Mouse (Mus musculus) hindbrain, embryonic 14.5 days (tissue): ENCODE measurements at regions not wholly inside any gene's neighbourhood (a gene's known extent, or its start where the extent isn't known, plus 50 kb on each side); places are given as distances from the start of the nearest gene placed in this dataset.

Experiments used
- ATAC-seq: fragments of 200-750 bp; cut with Nextera tagmentation; 2 replicates; pipeline ENCODE4 v1.8.0; 2017; ENCODE audit warnings: moderate number of reproducible peaks, mild to moderate bottlenecking, moderate TSS enrichment, moderate library complexity; ENCODE audit not compliant: low FRiP score
- DNase-seq: peaks from one replicate; pipeline ENCODE4 v3.0.0-alpha.2; 2015; ENCODE audit warnings: low spot score
- H3K27ac ChIP-seq: fragments of 300-500 bp; sonication (generic); 2 replicates; pipeline ENCODE4 v1.5.1; 2014; ENCODE audit warnings: mild to moderate bottlenecking, moderate library complexity
- H3K27me3 ChIP-seq: fragments of 300-500 bp; sonication (generic); 2 replicates; pipeline ENCODE4 v1.6.1; 2014; ENCODE audit warnings: mild to moderate bottlenecking, low read length, mixed read lengths; ENCODE audit not compliant: control insufficient read depth, insufficient read depth
- H3K36me3 ChIP-seq: fragments of 300-500 bp; sonication (generic); replicated peaks from 2 replicates; pipeline ENCODE4 v1.6.1; 2014; ENCODE audit not compliant: control insufficient read depth, insufficient read depth
- H3K4me1 ChIP-seq: fragments of 300-500 bp; sonication (generic); replicated peaks from 2 replicates; pipeline ENCODE4 v1.6.1; 2014; ENCODE audit warnings: antibody characterized with exemption, low read length, mixed read lengths; ENCODE audit not compliant: control insufficient read depth, insufficient read depth
- H3K4me2 ChIP-seq: fragments of 300-500 bp; sonication (generic); replicated peaks from 2 replicates; pipeline ENCODE4 v1.6.1; 2014; ENCODE audit warnings: mild to moderate bottlenecking, moderate library complexity
- H3K4me3 ChIP-seq: fragments of 300-500 bp; sonication (generic); replicated peaks from 2 replicates; pipeline ENCODE4 v1.5.1; 2014; ENCODE audit warnings: mild to moderate bottlenecking, low read length
- H3K9ac ChIP-seq: fragments of 300-500 bp; sonication (generic); 2 replicates; pipeline ENCODE4 v1.6.1; 2014
- H3K9me3 ChIP-seq: fragments of 300-500 bp; sonication (generic); 2 replicates; pipeline ENCODE4 v1.6.1; 2016; ENCODE audit warnings: low read length; ENCODE audit not compliant: control insufficient read depth
- WGBS: fragments of 180-500 bp; shearing (Covaris S2); extraction: QIAGEN DNeasy Blood & Tissue Kit; methylation state at CpG from one replicate; pipeline ENCODE4 v1.1.7; 2014; 5-methylcytosine and 5-hydroxymethylcytosine counted together

- H3K4me2 ChIP-seq, result no peak overlapping the region
- DNase-seq, result no peak
- no peaks in the 10 kb centered on the region for H3K9me3 ChIP-seq
- peaks cover 16% of the 10 kb centered on the region for H3K4me1 ChIP-seq
- 92% methylated on average over 5 of the region's 5 CpGs for WGBS
- no peak for ATAC-seq
- no peaks in the 10 kb centered on the region for H3K36me3 ChIP-seq
- no peak overlapping the region for H3K9ac ChIP-seq
- H3K27me3 ChIP-seq, result no peaks in the 10 kb centered on the region
- H3K4me3 ChIP-seq, result no peak overlapping the region
- H3K27ac ChIP-seq, result no peak overlapping the region
Measured at GRCm38 (mm10) chr15:62091144-62091543, 1168.3 kb upstream of the A1bg start.

- Histone ChIP-seq H3K9ac (no peak overlapping the region), H3K4me2 (no peak overlapping the region), H3K4me3 (no peak overlapping the region), H3K4me1 (peaks cover 15% of the 10 kb centered on the region), H3K27me3 (no peaks in the 10 kb centered on the region), H3K9me3 (no peaks in the 10 kb centered on the region), H3K36me3 (no peaks in the 10 kb centered on the region), H3K27ac (no peak overlapping the region)
- ATAC-seq (no peak), DNase-seq (no peak)
- 96% methylated on average over 4 of the region's 4 CpGs for WGBS
Measured at GRCm38 (mm10) chr15:62088341-62088740, 1165.5 kb upstream of the A1bg start.

GRCm38 (mm10) chr15:62087755-62088154, 1164.9 kb upstream of the A1bg start:
- no peaks in the 10 kb centered on the region for H3K36me3 ChIP-seq
- H3K4me3 ChIP-seq, result no peak overlapping the region
- DNase-seq (no peak), ATAC-seq (no peak)
- WGBS, result 55% methylated on average over 6 of the region's 6 CpGs
- H3K27ac ChIP-seq, result no peak overlapping the region
- no peak overlapping the region for H3K9ac ChIP-seq
- H3K4me2 ChIP-seq, result no peak overlapping the region
- H3K9me3 ChIP-seq, result no peaks in the 10 kb centered on the region
- H3K4me1 ChIP-seq, result peaks cover 10% of the 10 kb centered on the region
- H3K27me3 ChIP-seq, result no peaks in the 10 kb centered on the region

- WGBS, result 70% methylated on average over 3 of the region's 3 CpGs
- Histone ChIP-seq H3K27ac (no peak overlapping the region), H3K27me3 (no peaks in the 10 kb centered on the region), H3K36me3 (no peaks in the 10 kb centered on the region), H3K9me3 (no peaks in the 10 kb centered on the region), H3K9ac (no peak overlapping the region), H3K4me1 (no peaks in the 10 kb centered on the region), H3K4me2 (no peak overlapping the region), H3K4me3 (no peak overlapping the region)
- DNase-seq, result no peak
- ATAC-seq, result no peak
Measured at GRCm38 (mm10) chr15:62086037-62086436, 1163.2 kb upstream of the A1bg start.

GRCm38 (mm10) chr15:62083347-62083746, 1160.5 kb upstream of the A1bg start:
- H3K27ac ChIP-seq, result no peak overlapping the region
- H3K4me2 ChIP-seq, result no peak overlapping the region
- WGBS, result 88% methylated on average over 3 of the region's 3 CpGs
- H3K36me3 ChIP-seq, result no peaks in the 10 kb centered on the region
- DNase-seq, result no peak
- H3K4me1 ChIP-seq, result no peaks in the 10 kb centered on the region
- no peak for ATAC-seq
- H3K9me3 ChIP-seq, result no peaks in the 10 kb centered on the region
- no peaks in the 10 kb centered on the region for H3K27me3 ChIP-seq
- H3K4me3 ChIP-seq, result no peak overlapping the region
- H3K9ac ChIP-seq, result no peak overlapping the region

- no peaks in the 10 kb centered on the region for H3K36me3 ChIP-seq
- H3K4me3 ChIP-seq, result no peak overlapping the region
- H3K4me1 ChIP-seq, result no peaks in the 10 kb centered on the region
- no peaks in the 10 kb centered on the region for H3K9me3 ChIP-seq
- H3K27ac ChIP-seq, result no peak overlapping the region
- no peak overlapping the region for H3K9ac ChIP-seq
- DNase-seq (no peak), ATAC-seq (no peak)
- WGBS, result 98% methylated on average over 2 of the region's 2 CpGs
- H3K27me3 ChIP-seq, result no peaks in the 10 kb centered on the region
- H3K4me2 ChIP-seq, result no peak overlapping the region
Measured at GRCm38 (mm10) chr15:62082539-62082938, 1159.7 kb upstream of the A1bg start.

- Histone ChIP-seq H3K36me3 (no peaks in the 10 kb centered on the region), H3K9me3 (no peaks in the 10 kb centered on the region), H3K4me1 (no peaks in the 10 kb centered on the region), H3K4me3 (no peak overlapping the region), H3K27me3 (no peaks in the 10 kb centered on the region), H3K4me2 (no peak overlapping the region), H3K27ac (no peak overlapping the region), H3K9ac (no peak overlapping the region)
- DNase-seq (no peak), ATAC-seq (peak; percentile 83; the same call in 1 of the 2 replicates)
- WGBS, result 61% methylated on average over 9 of the region's 9 CpGs
Measured at GRCm38 (mm10) chr15:62079155-62080109, 1156.6 kb upstream of the A1bg start.

- no peaks in the 10 kb centered on the region for H3K4me1 ChIP-seq
- H3K27ac ChIP-seq, result no peak overlapping the region
- no peak overlapping the region for H3K4me2 ChIP-seq
- no peak overlapping the region for H3K4me3 ChIP-seq
- H3K27me3 ChIP-seq, result no peaks in the 10 kb centered on the region
- WGBS, result 92% methylated on average over 5 of the region's 5 CpGs
- H3K36me3 ChIP-seq, result no peaks in the 10 kb centered on the region
- DNase-seq (no peak), ATAC-seq (no peak)
- no peaks in the 10 kb centered on the region for H3K9me3 ChIP-seq
- H3K9ac ChIP-seq, result no peak overlapping the region
Measured at GRCm38 (mm10) chr15:62076552-62077234, 1153.9 kb upstream of the A1bg start.

GRCm38 (mm10) chr15:62074735-62075134, 1151.9 kb upstream of the A1bg start:
- 93% methylated on average over 4 of the region's 4 CpGs for WGBS
- no peak for ATAC-seq

More at GRCm38 (mm10) chr15:62074735-62075134, 1151.9 kb upstream of the A1bg start:
- Histone ChIP-seq H3K27me3 (no peaks in the 10 kb centered on the region), H3K9ac (no peak overlapping the region), H3K4me1 (no peaks in the 10 kb centered on the region), H3K36me3 (no peaks in the 10 kb centered on the region), H3K4me2 (no peak overlapping the region), H3K27ac (no peak overlapping the region), H3K4me3 (no peak overlapping the region), H3K9me3 (no peaks in the 10 kb centered on the region)
- DNase-seq, result no peak
